Mouse (Mus musculus): Measurements from ENCODE around the gene Tecpr2.
A peak's percentile ranks its signal among the peaks of the same experiment; 100 is the strongest.

Tecpr2 gene

GRCm38 (mm10) chr12:110979808-110980207, 90.7 kb downstream of the Tecpr2 start:
- no peak for DNase-seq

GRCm38 (mm10) chr12:110981736-110982135, 92.7 kb downstream of the Tecpr2 start:
- no peak for DNase-seq

GRCm38 (mm10) chr12:110983083-110983482, 94.0 kb downstream of the Tecpr2 start:
- DNase-seq: no peak

DNA sequence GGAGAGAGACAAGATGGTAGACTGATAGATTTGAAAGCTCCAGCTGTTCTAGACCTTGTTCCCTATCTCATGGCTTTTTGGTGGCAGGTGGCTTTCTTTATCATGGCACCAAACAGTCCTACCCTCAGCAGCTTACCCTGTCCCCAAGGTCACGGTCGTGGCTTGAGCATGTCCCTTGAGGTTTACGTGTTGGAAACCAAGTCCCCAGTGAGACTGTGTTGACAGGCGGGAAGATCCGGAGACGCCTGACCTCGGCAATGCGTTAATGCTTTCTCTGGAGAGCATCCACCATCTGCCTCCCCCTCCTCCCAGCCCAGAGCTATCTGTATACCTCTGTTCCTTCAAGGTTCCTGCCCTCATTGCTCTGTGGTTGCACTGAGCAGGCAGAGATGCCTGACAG, 94.7 kb downstream of the Tecpr2 start:
- DNase-seq: no peak

- DNase-seq: no peak
These were observed 95.5 kb downstream of the Tecpr2 start for GRCm38 (mm10) chr12:110984598-110984997.

- DNase-seq: no peak
These were observed 96.1 kb downstream of the Tecpr2 start for GRCm38 (mm10) chr12:110985141-110985540.

- DNase-seq: peak; percentile 41 to 48
These were observed 97.7 kb downstream of the Tecpr2 start for GRCm38 (mm10) chr12:110986536-110987425.

DNA sequence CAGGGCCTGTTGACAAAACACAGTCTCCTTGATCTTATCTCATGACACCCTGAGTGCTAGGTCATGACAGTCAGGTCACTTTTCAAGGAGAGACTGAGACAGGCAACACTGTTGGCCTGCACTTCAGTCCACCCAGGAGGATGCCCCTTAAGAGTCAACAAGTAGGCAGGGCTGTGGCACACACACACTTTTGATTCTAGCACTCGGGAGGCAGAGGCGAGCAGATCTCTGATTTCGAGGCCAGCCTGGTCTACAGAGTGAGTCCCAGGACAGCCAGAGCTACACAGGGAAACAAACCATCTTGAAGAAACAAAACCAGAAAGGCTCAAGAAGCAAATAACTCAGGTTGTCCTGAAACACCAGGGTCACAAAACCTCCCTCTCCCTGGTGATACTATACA, 100.3 kb downstream of the Tecpr2 start:
- no peak for DNase-seq

DNA sequence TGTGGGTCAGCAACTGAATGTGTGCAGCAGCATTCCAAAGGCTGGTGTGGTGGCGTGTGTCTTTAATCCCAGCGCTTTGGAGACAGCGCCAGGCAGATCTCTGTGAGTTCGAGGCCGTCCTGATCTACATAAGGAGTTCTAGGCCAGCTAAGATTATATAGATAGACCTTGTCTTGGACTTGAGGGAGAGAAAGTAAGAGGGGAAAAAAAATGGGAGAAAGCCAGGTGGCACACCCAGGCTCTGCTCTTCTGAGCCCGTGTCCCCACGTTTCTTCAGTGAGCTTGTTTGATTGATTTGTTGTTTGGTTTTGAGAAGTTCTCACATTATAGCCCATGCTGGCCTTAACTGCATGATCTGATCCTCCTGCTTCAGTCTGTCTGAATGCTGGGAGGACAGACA, 101.4 kb downstream of the Tecpr2 start:
- DNase-seq: no peak

GRCm38 (mm10) chr12:110991361-110992127, 102.5 kb downstream of the Tecpr2 start:
- peak; percentile 82 to 83 for DNase-seq

- peak; percentile 96 to 99 for DNase-seq
These were observed 103.1 kb downstream of the Tecpr2 start for GRCm38 (mm10) chr12:110992128-110992553.

GRCm38 (mm10) chr12:110992771-110993170, 103.7 kb downstream of the Tecpr2 start:
- peak; percentile 70 to 74 for DNase-seq

- no peak for DNase-seq
These were observed 104.2 kb downstream of the Tecpr2 start for GRCm38 (mm10) chr12:110993226-110993625.

DNA sequence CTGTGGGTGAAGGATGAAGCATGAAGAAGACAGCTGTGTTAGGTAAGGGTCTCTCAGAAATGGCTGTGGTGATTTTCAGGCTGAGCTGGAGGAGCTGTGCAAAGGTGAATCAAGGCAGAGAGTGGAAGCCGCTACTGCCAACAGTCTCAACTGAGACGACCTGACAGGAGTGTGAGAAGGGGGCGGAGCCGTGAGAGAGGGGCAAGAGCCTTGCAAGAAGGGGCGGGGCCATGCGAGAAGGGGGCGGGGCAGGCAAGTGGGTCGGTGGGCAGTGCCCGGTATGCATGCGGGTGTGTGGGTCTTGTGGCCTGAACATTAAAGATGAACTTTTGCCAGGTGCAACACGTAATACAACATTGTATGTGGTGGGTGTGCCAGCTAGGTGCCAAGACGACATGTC, 105.6 kb downstream of the Tecpr2 start:
- DNase-seq: peak in 1 of 2 experiments; percentile 31

DNA sequence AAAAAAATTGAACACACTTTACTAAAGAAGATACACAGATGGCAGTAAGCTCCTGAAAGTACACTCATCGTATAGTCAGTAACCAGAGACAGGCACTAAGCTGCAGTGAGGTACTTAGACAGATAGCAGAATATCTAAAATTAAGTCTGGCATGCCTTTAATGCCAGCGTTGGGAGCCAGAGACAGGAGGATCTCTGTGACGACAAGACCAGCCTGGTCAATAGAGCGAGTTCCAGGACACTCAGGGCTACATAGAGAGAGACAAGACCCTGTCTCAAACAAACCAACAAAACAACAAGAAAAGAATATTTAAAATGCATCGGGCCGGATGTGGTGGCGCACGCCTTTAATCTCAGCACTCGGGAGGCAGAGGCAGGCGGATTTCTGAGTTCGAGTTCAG, 109.0 kb downstream of the Tecpr2 start:
- no peak for DNase-seq

GRCm38 (mm10) chr12:110999820-111000219, 110.8 kb downstream of the Tecpr2 start:
- no peak for DNase-seq

GRCm38 (mm10) chr12:111000956-111001355, 111.9 kb downstream of the Tecpr2 start:
- DNase-seq: no peak

GRCm38 (mm10) chr12:111004142-111004541, 115.1 kb downstream of the Tecpr2 start:
- no peak for DNase-seq

DNA sequence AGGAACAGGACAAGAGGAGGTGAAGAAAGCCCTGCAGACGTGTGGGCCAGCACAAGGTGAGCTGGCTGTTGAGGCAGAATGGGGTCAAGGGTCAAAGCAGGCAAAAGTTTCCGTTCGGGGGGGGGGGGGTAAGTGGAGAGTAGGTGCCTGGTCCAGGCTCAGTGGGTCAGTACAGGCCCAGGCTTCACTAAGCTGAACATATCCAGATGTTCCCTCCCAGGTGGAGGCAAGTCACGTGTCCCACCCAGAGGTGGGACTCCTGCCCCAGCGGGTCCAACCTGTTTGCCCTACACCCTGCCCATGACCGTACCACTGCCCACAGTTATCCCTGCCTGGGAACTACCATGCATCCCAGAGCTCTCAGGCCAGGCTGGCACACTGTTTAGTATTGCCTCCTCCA, 116.7 kb downstream of the Tecpr2 start:
- DNase-seq: no peak

DNA sequence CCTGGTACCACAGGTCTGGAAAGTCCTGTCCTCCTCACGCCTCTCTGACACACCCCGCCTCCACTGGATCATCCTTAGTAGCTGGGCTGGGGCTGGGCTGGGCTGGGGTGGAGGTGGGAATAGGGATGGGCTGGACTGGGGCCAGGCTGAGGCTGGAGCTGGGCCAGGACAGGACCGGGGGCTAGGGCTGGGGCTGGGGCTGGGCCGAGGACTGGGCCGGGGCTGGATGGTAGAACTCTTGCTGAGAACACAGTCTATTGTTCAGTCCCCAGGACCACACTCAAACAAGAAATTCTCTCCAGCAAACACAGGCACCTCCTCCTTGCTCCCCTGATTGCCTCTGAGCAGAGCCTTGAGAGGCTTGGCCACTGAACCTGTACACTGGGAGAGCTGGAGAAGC, 117.3 kb downstream of the Tecpr2 start:
- peak; percentile 33 to 49 for DNase-seq

DNA sequence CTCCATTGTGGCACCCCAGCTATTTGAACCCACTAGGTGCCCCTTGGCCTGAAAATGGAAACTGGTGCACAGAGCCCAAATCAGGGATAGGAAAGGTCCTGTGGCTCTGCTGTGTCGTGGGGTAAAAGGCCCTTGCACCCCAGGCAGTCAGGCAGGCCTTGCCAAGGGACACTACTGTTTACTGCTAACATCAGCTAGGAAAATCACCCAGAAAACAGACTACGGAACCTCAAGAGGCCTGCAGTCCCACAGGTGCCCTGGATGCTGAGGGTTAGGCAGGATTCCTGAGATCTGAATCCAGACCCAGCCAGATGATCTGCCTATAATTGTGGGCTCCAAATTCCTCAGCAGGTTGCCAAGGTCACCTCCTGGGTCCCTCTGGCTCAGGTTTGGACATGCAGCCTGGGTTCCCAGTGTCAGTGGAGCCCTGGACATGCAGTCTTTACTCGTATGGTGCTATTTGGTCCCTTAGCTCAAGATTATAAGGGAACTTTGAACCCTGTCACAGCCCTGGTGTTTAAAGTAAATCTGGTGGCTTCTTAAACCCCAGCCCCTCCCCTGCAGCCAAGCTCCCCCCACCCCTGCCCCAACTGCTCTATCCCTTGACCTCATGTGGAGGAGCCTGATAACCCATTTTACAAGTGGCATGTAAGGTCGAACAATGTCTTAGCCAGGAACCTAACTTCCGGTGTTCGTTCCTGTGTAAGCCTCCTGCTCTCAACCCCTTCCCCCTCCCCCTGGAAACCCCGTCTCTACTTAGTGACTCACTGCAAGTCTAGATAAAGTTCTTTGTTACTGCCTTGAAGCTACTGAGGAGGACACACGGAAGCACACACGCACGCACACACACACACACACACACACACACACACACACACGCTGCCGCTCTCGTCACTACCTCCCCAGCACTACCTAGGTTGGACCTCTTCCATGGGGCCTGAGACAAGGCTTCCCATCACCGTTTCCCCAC, 118.4 kb downstream of the Tecpr2 start:
- DNase-seq: no peak

Data from cerebellum, postnatal 10 days (tissue).